Mouse (Mus musculus) forebrain, embryonic 14.5 days (tissue): ENCODE measurements at regions not wholly inside any gene's neighbourhood (a gene's known extent, or its start where the extent isn't known, plus 50 kb on each side); places are given as distances from the start of the nearest gene placed in this dataset.

Experiments
- ATAC-seq: fragments of 200-750 bp; cut with Nextera tagmentation; 2 replicates; pipeline ENCODE4 v1.8.0; 2017; ENCODE audit warnings: mild to moderate bottlenecking, moderate library complexity
- DNase-seq: peaks from one replicate; pipeline ENCODE4 v3.0.0-alpha.2; 2015; ENCODE audit warnings: low spot score
- H3K27ac ChIP-seq: fragments of 300-500 bp; sonication (generic); 2 replicates; pipeline ENCODE4 v1.5.1; 2014; ENCODE audit warnings: low read depth, mild to moderate bottlenecking, control low read depth, low read length, moderate library complexity
- H3K27me3 ChIP-seq: fragments of 300-500 bp; sonication (generic); replicated peaks from 2 replicates; pipeline ENCODE4 v1.6.1; 2014; ENCODE audit warnings: low read length, control low read depth, mixed read lengths; ENCODE audit not compliant: control insufficient read depth, insufficient read depth
- H3K36me3 ChIP-seq: fragments of 300-500 bp; sonication (generic); 2 replicates; pipeline ENCODE4 v1.6.1; 2014; ENCODE audit warnings: low read length, control low read depth; ENCODE audit not compliant: control insufficient read depth, insufficient read depth
- H3K4me1 ChIP-seq: fragments of 300-500 bp; sonication (generic); 2 replicates; pipeline ENCODE4 v1.6.1; 2014; ENCODE audit warnings: antibody characterized with exemption, low read length, control low read depth; ENCODE audit not compliant: control insufficient read depth, insufficient read depth
- H3K4me2 ChIP-seq: fragments of 300-500 bp; sonication (generic); 2 replicates; pipeline ENCODE4 v1.6.1; 2014; ENCODE audit warnings: mild to moderate bottlenecking, control low read depth, low read length
- H3K4me3 ChIP-seq: fragments of 300-500 bp; sonication (generic); 2 replicates; pipeline ENCODE4 v1.5.1; 2014; ENCODE audit warnings: low read depth, low read length, control low read depth
- H3K9ac ChIP-seq: fragments of 300-500 bp; sonication (generic); 2 replicates; pipeline ENCODE4 v1.6.1; 2014; ENCODE audit warnings: mild to moderate bottlenecking, low read length, control low read depth, moderate library complexity
- H3K9me3 ChIP-seq: fragments of 300-500 bp; sonication (generic); replicated peaks from 2 replicates; pipeline ENCODE4 v1.6.1; 2016; ENCODE audit warnings: low read length, control low read depth, mixed read lengths; ENCODE audit not compliant: control insufficient read depth
- WGBS: fragments of 180-500 bp; shearing (Covaris S2); extraction: QIAGEN DNeasy Blood & Tissue Kit; methylation state at CpG from one replicate; pipeline ENCODE4 v1.1.7; 2014; 5-methylcytosine and 5-hydroxymethylcytosine counted together

DNA sequence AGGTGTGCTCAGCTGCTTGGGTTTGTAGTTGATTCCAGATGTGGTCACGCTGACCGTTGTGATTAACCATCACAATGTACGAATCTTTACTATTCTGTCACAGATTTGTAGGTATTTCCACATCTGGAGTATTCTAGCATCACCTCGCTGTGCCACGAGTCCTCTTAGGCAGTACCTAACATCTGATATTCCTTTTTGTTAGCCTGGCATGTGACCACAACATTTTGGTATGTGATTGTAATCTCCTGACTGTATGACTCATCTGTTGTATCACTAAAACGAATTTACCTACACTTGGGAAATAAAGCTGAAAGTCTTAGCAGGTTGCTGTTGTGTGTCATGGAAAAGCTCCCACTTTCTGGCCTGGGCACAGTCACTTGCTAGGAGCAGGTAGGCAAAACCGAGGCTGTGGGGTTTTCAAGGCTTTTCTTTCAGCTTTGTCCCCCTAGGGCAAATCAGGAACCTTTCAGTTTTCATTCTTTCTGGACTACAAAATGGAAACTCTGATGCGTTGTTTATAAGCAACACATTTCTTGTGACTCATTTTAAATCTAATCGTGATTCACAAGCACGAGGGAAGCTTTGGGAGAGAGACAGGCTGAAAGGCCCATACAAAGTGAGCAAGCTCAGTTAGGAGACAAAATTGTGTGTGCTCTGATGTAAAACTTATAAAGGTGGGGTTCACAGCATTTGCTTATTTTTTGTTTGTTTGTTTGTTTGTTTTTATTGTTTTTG is 371.5 kb downstream of the Gpat3 start:
- Histone ChIP-seq H3K9me3 (no peaks in the 10 kb centered on the region), H3K36me3 (no peaks in the 10 kb centered on the region), H3K27me3 (no peaks in the 10 kb centered on the region), H3K9ac (no peak overlapping the region), H3K4me2 (no peak overlapping the region), H3K4me1 (no peaks in the 10 kb centered on the region), H3K27ac (no peak overlapping the region), H3K4me3 (no peak overlapping the region)
- ATAC-seq (no peak), DNase-seq (no peak)
- WGBS, result 86% methylated on average over 10 of the region's 10 CpGs

DNA sequence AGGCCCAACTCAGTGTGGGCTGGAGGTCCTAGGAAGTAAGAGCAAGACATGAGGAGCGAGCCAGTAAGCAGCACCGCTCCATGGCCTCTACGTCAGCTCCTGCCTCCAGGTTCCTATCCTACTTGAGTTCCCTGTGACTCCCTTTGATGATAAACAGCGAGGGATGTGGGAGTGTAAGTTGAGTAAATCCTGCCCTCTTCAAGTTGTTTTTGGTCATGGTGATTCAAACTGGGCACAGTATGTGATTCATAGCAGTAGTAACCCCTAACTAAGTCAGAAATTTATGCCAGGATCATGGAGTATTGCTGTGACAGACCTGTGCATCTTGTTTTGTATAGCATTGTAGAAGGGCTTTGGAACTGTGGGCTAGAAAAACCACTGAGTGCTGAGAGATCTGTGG is 366.5 kb downstream of the Gpat3 start:
- H3K4me1 ChIP-seq, result no peaks in the 10 kb centered on the region
- DNase-seq (no peak), ATAC-seq (no peak)
- H3K4me3 ChIP-seq, result no peak overlapping the region
- H3K4me2 ChIP-seq, result no peak overlapping the region
- no peak overlapping the region for H3K9ac ChIP-seq
- 94% methylated on average over 4 of the region's 4 CpGs for WGBS
- no peaks in the 10 kb centered on the region for H3K9me3 ChIP-seq
- no peaks in the 10 kb centered on the region for H3K27me3 ChIP-seq
- H3K36me3 ChIP-seq, result no peaks in the 10 kb centered on the region
- H3K27ac ChIP-seq, result no peak overlapping the region

DNA sequence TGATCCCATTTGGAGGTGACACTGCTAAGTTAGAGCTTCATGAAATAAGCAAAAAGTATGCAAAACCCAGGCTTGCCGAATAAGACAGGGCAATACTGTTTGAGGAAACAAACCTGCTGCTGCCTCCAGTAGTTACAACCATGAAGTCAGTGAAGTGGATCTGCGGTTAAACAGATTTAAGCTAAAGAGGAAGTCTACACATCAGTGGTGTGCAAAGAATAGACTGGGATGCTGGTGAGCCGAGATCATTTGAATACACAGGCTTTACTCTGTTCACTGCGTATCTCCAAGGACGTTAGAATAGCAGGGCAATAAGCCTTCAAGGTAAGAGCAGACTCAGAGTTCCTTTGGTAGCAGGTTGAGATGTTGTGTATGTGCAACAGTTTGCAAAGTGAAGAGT is 362.6 kb downstream of the Gpat3 start:
- H3K27ac ChIP-seq, result no peak overlapping the region
- H3K9ac ChIP-seq, result no peak overlapping the region
- no peak overlapping the region for H3K4me3 ChIP-seq
- ATAC-seq (no peak), DNase-seq (no peak)
- H3K9me3 ChIP-seq, result no peaks in the 10 kb centered on the region
- no peaks in the 10 kb centered on the region for H3K27me3 ChIP-seq
- H3K4me2 ChIP-seq, result no peak overlapping the region
- WGBS, result 91% methylated on average over 5 of the region's 5 CpGs
- no peaks in the 10 kb centered on the region for H3K36me3 ChIP-seq
- no peaks in the 10 kb centered on the region for H3K4me1 ChIP-seq

DNA sequence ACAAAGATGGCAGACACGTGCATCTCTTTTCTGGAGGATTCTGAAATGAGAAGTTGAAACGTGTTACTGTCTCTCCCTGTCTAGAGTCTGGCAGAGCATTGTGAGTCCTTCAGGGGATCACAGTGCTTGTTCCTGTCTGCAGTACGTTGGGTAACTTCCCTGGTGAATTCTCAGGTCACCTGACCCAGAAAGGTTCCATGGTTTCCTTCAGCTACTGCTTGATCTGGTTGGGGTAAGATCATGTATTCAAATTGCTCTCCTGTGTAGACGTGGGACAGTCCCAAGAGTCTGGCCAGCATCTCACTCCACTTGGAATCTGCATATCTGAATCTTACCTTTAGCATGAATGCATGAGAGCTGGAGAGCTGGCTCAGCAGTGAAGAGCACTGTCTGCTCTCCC is 350.0 kb downstream of the Gpat3 start:
- WGBS, result 85% methylated on average over 4 of the region's 4 CpGs
- no peak for ATAC-seq
- no peaks in the 10 kb centered on the region for H3K36me3 ChIP-seq
- no peak for DNase-seq
- no peak overlapping the region for H3K9ac ChIP-seq
- H3K4me3 ChIP-seq, result no peak overlapping the region
- H3K27ac ChIP-seq, result no peak overlapping the region
- no peaks in the 10 kb centered on the region for H3K4me1 ChIP-seq
- no peaks in the 10 kb centered on the region for H3K9me3 ChIP-seq
- H3K4me2 ChIP-seq, result no peak overlapping the region
- no peaks in the 10 kb centered on the region for H3K27me3 ChIP-seq

DNA sequence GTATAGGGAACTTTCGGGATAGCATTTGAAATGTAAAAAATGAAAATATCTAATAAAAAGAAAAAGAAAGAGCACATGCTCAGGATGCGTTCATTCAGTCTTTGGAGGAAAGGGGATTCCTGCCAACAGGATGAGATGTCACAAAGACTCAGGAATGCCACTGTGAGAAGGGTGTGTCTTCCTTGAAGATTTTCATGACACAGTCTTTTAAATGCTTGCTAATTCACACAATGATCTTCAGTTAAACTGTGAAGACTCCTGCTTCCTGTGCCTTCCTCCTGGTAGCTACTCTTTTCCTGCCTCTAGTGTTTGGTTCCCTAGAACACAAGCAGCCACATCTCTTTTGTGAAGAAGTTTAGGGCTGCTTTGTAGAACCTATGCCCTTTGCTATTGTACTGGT is 345.5 kb downstream of the Gpat3 start:
- no peak for ATAC-seq
- H3K4me2 ChIP-seq, result no peak overlapping the region
- H3K27ac ChIP-seq, result no peak overlapping the region
- H3K4me1 ChIP-seq, result no peaks in the 10 kb centered on the region
- 92% methylated on average over 2 of the region's 2 CpGs for WGBS
- H3K36me3 ChIP-seq, result no peaks in the 10 kb centered on the region
- no peak overlapping the region for H3K9ac ChIP-seq
- H3K27me3 ChIP-seq, result no peaks in the 10 kb centered on the region
- no peak for DNase-seq
- H3K9me3 ChIP-seq, result no peaks in the 10 kb centered on the region
- no peak overlapping the region for H3K4me3 ChIP-seq

DNA sequence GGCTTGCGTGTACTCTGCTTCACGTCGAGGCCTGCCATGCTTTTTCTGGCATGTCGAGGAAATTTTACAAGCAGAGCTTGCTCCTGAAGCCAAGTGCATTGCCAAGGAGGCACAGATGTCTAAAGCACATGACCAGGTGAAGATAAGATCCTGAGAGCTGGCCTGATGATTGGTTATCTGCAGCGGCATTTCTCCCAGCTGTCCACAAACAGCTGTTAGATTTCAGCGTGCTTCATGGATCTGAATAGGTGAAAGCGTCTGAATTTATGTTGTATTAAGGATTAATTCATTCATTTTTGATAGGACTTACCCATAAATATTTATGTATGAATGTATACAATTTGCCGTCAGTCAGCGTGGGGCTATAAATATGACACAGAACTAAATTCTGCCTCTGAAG is 327.7 kb downstream of the Gpat3 start:
- 86% methylated on average over 9 of the region's 9 CpGs for WGBS
- H3K9ac ChIP-seq, result no peak overlapping the region
- DNase-seq, result no peak
- H3K36me3 ChIP-seq, result no peaks in the 10 kb centered on the region
- ATAC-seq, result no peak
- no peaks in the 10 kb centered on the region for H3K9me3 ChIP-seq
- H3K27ac ChIP-seq, result no peak overlapping the region
- H3K27me3 ChIP-seq, result no peaks in the 10 kb centered on the region
- H3K4me2 ChIP-seq, result no peak overlapping the region
- no peak overlapping the region for H3K4me3 ChIP-seq
- no peaks in the 10 kb centered on the region for H3K4me1 ChIP-seq

DNA sequence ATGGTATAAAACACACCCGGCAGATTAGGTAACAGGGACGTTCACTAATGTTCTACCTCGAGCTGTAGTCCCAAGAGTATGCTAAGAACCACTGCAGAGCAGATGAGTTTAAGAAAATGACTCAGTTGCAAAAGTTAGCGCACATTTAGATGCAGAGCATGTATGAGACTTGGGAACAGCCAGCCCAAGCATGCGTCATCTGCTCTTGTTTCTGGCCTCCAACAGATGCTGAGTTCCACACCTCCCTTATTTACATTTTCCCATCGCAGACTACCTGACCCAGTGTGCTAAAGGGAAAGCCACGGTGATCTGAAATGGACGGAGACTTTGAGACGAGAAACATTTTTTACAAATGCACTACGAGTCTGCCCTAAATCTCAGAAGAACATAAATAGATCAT is 327.3 kb downstream of the Gpat3 start:
- ATAC-seq (no peak), DNase-seq (no peak)
- H3K9ac ChIP-seq, result no peak overlapping the region
- H3K27me3 ChIP-seq, result no peaks in the 10 kb centered on the region
- H3K9me3 ChIP-seq, result no peaks in the 10 kb centered on the region
- no peak overlapping the region for H3K27ac ChIP-seq
- no peaks in the 10 kb centered on the region for H3K4me1 ChIP-seq
- WGBS, result 83% methylated on average over 10 of the region's 10 CpGs
- no peak overlapping the region for H3K4me2 ChIP-seq
- no peaks in the 10 kb centered on the region for H3K36me3 ChIP-seq
- no peak overlapping the region for H3K4me3 ChIP-seq

DNA sequence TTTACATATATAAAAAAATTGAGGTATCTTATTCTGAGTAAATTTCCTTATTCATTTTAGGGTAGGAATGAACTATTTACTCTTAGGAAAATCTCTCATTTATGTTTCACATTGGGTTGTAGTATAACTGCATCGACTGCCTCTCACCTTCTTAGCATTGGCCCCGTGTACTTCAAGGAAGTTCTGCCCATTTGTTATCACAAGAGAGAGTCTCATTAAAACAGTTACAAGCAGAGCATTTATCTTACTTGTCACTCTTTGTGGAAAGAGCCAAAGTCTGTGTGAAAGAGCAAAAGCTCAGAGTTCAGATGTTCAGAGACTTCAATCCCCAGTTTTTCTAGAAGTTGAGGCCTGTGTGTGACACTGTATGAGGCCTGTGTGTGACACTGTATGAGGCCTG is 323.6 kb downstream of the Gpat3 start:
- Histone ChIP-seq H3K36me3 (no peaks in the 10 kb centered on the region), H3K4me2 (no peak overlapping the region), H3K9ac (no peak overlapping the region), H3K4me1 (no peaks in the 10 kb centered on the region), H3K27ac (no peak overlapping the region), H3K9me3 (no peaks in the 10 kb centered on the region), H3K4me3 (no peak overlapping the region), H3K27me3 (no peaks in the 10 kb centered on the region)
- 81% methylated on average over 2 of the region's 2 CpGs for whole genome bisulfite sequencing
- ATAC-seq (no peak), DNase-seq (no peak)

DNA sequence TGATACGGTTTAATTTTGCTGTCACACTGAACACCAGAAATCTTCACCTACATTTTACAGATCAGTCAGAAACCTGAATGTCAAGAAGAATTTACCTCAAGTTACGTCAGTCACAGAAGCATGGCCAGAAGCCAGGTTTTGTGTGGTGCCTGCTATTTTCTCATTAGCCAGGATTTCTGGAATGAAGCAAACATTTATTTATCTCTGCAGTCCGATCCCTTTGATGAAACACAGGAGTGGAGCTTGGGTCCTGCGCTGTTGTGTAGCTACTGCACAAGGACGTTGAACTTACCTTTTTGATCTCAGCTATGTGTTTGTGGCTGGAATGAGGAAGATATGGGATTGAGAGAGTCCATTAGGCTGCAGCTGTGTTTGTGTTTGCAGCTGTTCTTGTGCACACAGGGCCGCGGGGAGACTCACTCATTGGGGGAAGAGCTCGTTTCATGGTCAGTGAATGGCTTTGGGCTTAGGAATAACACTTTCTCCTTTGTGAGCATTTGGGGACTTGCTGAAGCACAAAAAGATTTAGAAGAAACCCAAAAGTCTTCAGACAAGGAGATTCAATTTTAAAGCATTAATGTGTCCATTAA is 318.2 kb downstream of the Gpat3 start:
- no peak overlapping the region for H3K4me2 ChIP-seq
- H3K9me3 ChIP-seq, result no peaks in the 10 kb centered on the region
- no peak overlapping the region for H3K9ac ChIP-seq
- 46% methylated on average over 8 of the region's 8 CpGs for WGBS
- no peaks in the 10 kb centered on the region for H3K36me3 ChIP-seq
- DNase-seq (peak; percentile 14), ATAC-seq (no peak)
- H3K27me3 ChIP-seq, result no peaks in the 10 kb centered on the region
- H3K4me1 ChIP-seq, result no peaks in the 10 kb centered on the region
- no peak overlapping the region for H3K4me3 ChIP-seq
- no peak overlapping the region for H3K27ac ChIP-seq
